Mouse (Mus musculus): ENCODE results near the gene Tac4. TPM values are rescaled to one million over a fixed set of nuclear protein-coding genes. Genes with fewer than 3 reads are reported as not detected.

Tac4 gene
- polyA plus RNA-seq, 1 experiment from 2014 or later = 0.14 TPM

GRCm38 (mm10) chr11:95252104-95252503 lies 9.2 kb upstream of the Tac4 start:
- no peak for ATAC-seq (replicated peaks; ENCODE audit: low FRiP score, low TSS enrichment, low read depth)
- H3K36me3 ChIP-seq (ENCODE audit: control insufficient read depth, insufficient read depth, low read length) = no peaks in the 10 kb centered on the region
- no peak overlapping the region for H3K9ac ChIP-seq (ENCODE audit: low read length)
- no peak overlapping the region for H3K27ac ChIP-seq (ENCODE audit: low read depth)
- no peaks in the 10 kb centered on the region for H3K4me1 ChIP-seq (replicated peaks; ENCODE audit: control insufficient read depth, insufficient read depth, low read length)
- no peak overlapping the region for H3K4me3 ChIP-seq (ENCODE audit: low read depth, low read length)
- H3K27me3 ChIP-seq (replicated peaks; ENCODE audit: control insufficient read depth, insufficient read depth, low read length) = no peaks in the 10 kb centered on the region
- H3K4me2 ChIP-seq (ENCODE audit: low read length) = no peak overlapping the region
- DNase-seq (ENCODE audit: low spot score) = no peak
- H3K9me3 ChIP-seq (ENCODE audit: control insufficient read depth, low read length) = no peaks in the 10 kb centered on the region
- 75% methylated on average over 6 of the region's 6 CpGs for WGBS

- H3K27me3 ChIP-seq (replicated peaks; ENCODE audit: control insufficient read depth, insufficient read depth, low read length) = no peaks in the 10 kb centered on the region
- H3K9me3 ChIP-seq (ENCODE audit: control insufficient read depth, low read length) = no peaks in the 10 kb centered on the region
- 83% methylated on average over 8 of the region's 8 CpGs for WGBS
- no peak for DNase-seq (ENCODE audit: low spot score)
- no peak overlapping the region for H3K9ac ChIP-seq (ENCODE audit: low read length)
- no peak overlapping the region for H3K27ac ChIP-seq (ENCODE audit: low read depth)
- H3K36me3 ChIP-seq (ENCODE audit: control insufficient read depth, insufficient read depth, low read length) = no peaks in the 10 kb centered on the region
- H3K4me1 ChIP-seq (replicated peaks; ENCODE audit: control insufficient read depth, insufficient read depth, low read length) = no peaks in the 10 kb centered on the region
- ATAC-seq (replicated peaks; ENCODE audit: low FRiP score, low TSS enrichment, low read depth) = no peak
- no peak overlapping the region for H3K4me2 ChIP-seq (ENCODE audit: low read length)
- no peak overlapping the region for H3K4me3 ChIP-seq (ENCODE audit: low read depth, low read length)
Measured at GRCm38 (mm10) chr11:95254165-95254564, 7.2 kb upstream of the Tac4 start.

GRCm38 (mm10) chr11:95255747-95256146 lies 5.6 kb upstream of the Tac4 start:
- H3K27me3 ChIP-seq (replicated peaks; ENCODE audit: control insufficient read depth, insufficient read depth, low read length) = no peaks in the 10 kb centered on the region
- H3K9ac ChIP-seq (ENCODE audit: low read length) = no peak overlapping the region
- no peak for DNase-seq (ENCODE audit: low spot score)
- no peaks in the 10 kb centered on the region for H3K36me3 ChIP-seq (ENCODE audit: control insufficient read depth, insufficient read depth, low read length)
- no peaks in the 10 kb centered on the region; the same call in 1 of the 2 replicates for H3K4me1 ChIP-seq (replicated peaks; ENCODE audit: control insufficient read depth, insufficient read depth, low read length)
- WGBS = 67% methylated on average over 6 of the region's 6 CpGs
- ATAC-seq (replicated peaks; ENCODE audit: low FRiP score, low TSS enrichment, low read depth) = no peak
- H3K9me3 ChIP-seq (ENCODE audit: control insufficient read depth, low read length) = no peaks in the 10 kb centered on the region
- no peak overlapping the region for H3K4me2 ChIP-seq (ENCODE audit: low read length)
- no peak overlapping the region for H3K27ac ChIP-seq (ENCODE audit: low read depth)
- H3K4me3 ChIP-seq (ENCODE audit: low read depth, low read length) = no peak overlapping the region

- ATAC-seq (replicated peaks; ENCODE audit: low FRiP score, low TSS enrichment, low read depth) = no peak
- WGBS = 53% methylated on average over 4 of the region's 4 CpGs
- H3K4me1 ChIP-seq (replicated peaks; ENCODE audit: control insufficient read depth, insufficient read depth, low read length) = no peaks in the 10 kb centered on the region; the same call in 1 of the 2 replicates
- DNase-seq (ENCODE audit: low spot score) = no peak
- no peaks in the 10 kb centered on the region for H3K36me3 ChIP-seq (ENCODE audit: control insufficient read depth, insufficient read depth, low read length)
- H3K9me3 ChIP-seq (ENCODE audit: control insufficient read depth, low read length) = no peaks in the 10 kb centered on the region
- H3K9ac ChIP-seq (ENCODE audit: low read length) = no peak overlapping the region
- no peak overlapping the region for H3K27ac ChIP-seq (ENCODE audit: low read depth)
- H3K27me3 ChIP-seq (replicated peaks; ENCODE audit: control insufficient read depth, insufficient read depth, low read length) = no peaks in the 10 kb centered on the region
- no peak overlapping the region; the same call in 1 of the 2 replicates for H3K4me3 ChIP-seq (ENCODE audit: low read depth, low read length)
- peak overlapping the region; percentile 90 for H3K4me2 ChIP-seq (ENCODE audit: low read length)
Measured at GRCm38 (mm10) chr11:95257930-95258329, 3.4 kb upstream of the Tac4 start.

- peak; percentile 91 for DNase-seq (ENCODE audit: low spot score)
- Histone ChIP-seq H3K27me3 (replicated peaks; ENCODE audit: control insufficient read depth, insufficient read depth, low read length) (no peaks in the 10 kb centered on the region), H3K9ac (ENCODE audit: low read length) (peak overlapping the region; percentile 76), H3K36me3 (ENCODE audit: control insufficient read depth, insufficient read depth, low read length) (no peaks in the 10 kb centered on the region), H3K4me3 (ENCODE audit: low read depth, low read length) (peak overlapping the region; percentile 59), H3K4me2 (ENCODE audit: low read length) (peak overlapping the region; percentile 90), H3K4me1 (replicated peaks; ENCODE audit: control insufficient read depth, insufficient read depth, low read length) (peaks cover 4% of the 10 kb centered on the region; the same call in 1 of the 2 replicates), H3K27ac (ENCODE audit: low read depth) (peak overlapping the region; percentile 67; the same call in 1 of the 2 replicates), H3K9me3 (ENCODE audit: control insufficient read depth, low read length) (no peaks in the 10 kb centered on the region)
- ATAC-seq (replicated peaks; ENCODE audit: low FRiP score, low TSS enrichment, low read depth) = peak; percentile 51
- WGBS = under 1% methylated on average over 26 of the region's 26 CpGs
Measured at GRCm38 (mm10) chr11:95258490-95258889, 2.8 kb upstream of the Tac4 start.

- Histone ChIP-seq H3K4me2 (ENCODE audit: low read length) (peak overlapping the region; percentile 90), H3K27ac (ENCODE audit: low read depth) (peak overlapping the region; percentile 67; the same call in 1 of the 2 replicates), H3K36me3 (ENCODE audit: control insufficient read depth, insufficient read depth, low read length) (no peaks in the 10 kb centered on the region), H3K27me3 (replicated peaks; ENCODE audit: control insufficient read depth, insufficient read depth, low read length) (no peaks in the 10 kb centered on the region), H3K9me3 (ENCODE audit: control insufficient read depth, low read length) (no peaks in the 10 kb centered on the region), H3K9ac (ENCODE audit: low read length) (peak overlapping the region; percentile 76), H3K4me3 (ENCODE audit: low read depth, low read length) (peak overlapping the region; percentile 59), H3K4me1 (replicated peaks; ENCODE audit: control insufficient read depth, insufficient read depth, low read length) (peaks cover 7% of the 10 kb centered on the region; the same call in 1 of the 2 replicates)
- peak; percentile 86 for ATAC-seq (replicated peaks; ENCODE audit: low FRiP score, low TSS enrichment, low read depth)
- WGBS = under 1% methylated on average over 72 of the region's 73 CpGs
- peak; percentile 99 for DNase-seq (ENCODE audit: low spot score)
Measured at GRCm38 (mm10) chr11:95259088-95259849, 2.1 kb upstream of the Tac4 start.

- no peak overlapping the region for H3K4me2 ChIP-seq (ENCODE audit: low read length)
- no peak overlapping the region for H3K9ac ChIP-seq (ENCODE audit: low read length)
- no peaks in the 10 kb centered on the region for H3K36me3 ChIP-seq (ENCODE audit: control insufficient read depth, insufficient read depth, low read length)
- H3K27me3 ChIP-seq (replicated peaks; ENCODE audit: control insufficient read depth, insufficient read depth, low read length) = no peaks in the 10 kb centered on the region
- H3K4me1 ChIP-seq (replicated peaks; ENCODE audit: control insufficient read depth, insufficient read depth, low read length) = peaks cover 7% of the 10 kb centered on the region; the same call in 1 of the 2 replicates
- ATAC-seq (replicated peaks; ENCODE audit: low FRiP score, low TSS enrichment, low read depth) = no peak
- H3K4me3 ChIP-seq (ENCODE audit: low read depth, low read length) = no peak overlapping the region
- H3K9me3 ChIP-seq (ENCODE audit: control insufficient read depth, low read length) = no peaks in the 10 kb centered on the region
- WGBS = 22% methylated on average over 11 of the region's 11 CpGs
- peak overlapping the region; percentile 81 for H3K27ac ChIP-seq (ENCODE audit: low read depth)
- peak; percentile 71 for DNase-seq (ENCODE audit: low spot score)
Measured at GRCm38 (mm10) chr11:95263816-95264454, 2.6 kb downstream of the Tac4 start.

- Histone ChIP-seq H3K36me3 (ENCODE audit: control insufficient read depth, insufficient read depth, low read length) (peaks cover 5% of the 10 kb centered on the region; the same call in 1 of the 2 replicates), H3K27ac (ENCODE audit: low read depth) (peak overlapping the region; percentile 81)
- 88% methylated on average over 4 of the region's 4 CpGs for WGBS
Measured at GRCm38 (mm10) chr11:95264455-95265013, 3.2 kb downstream of the Tac4 start.

More at GRCm38 (mm10) chr11:95264455-95265013, 3.2 kb downstream of the Tac4 start:
- no peaks in the 10 kb centered on the region for H3K27me3 ChIP-seq (replicated peaks; ENCODE audit: control insufficient read depth, insufficient read depth, low read length)
- H3K4me2 ChIP-seq (ENCODE audit: low read length) = no peak overlapping the region
- DNase-seq (ENCODE audit: low spot score) (no peak), ATAC-seq (replicated peaks; ENCODE audit: low FRiP score, low TSS enrichment, low read depth) (no peak)
- no peaks in the 10 kb centered on the region for H3K9me3 ChIP-seq (ENCODE audit: control insufficient read depth, low read length)
- H3K4me1 ChIP-seq (replicated peaks; ENCODE audit: control insufficient read depth, insufficient read depth, low read length) = peaks cover 7% of the 10 kb centered on the region; the same call in 1 of the 2 replicates
- no peak overlapping the region for H3K9ac ChIP-seq (ENCODE audit: low read length)
- H3K4me3 ChIP-seq (ENCODE audit: low read depth, low read length) = no peak overlapping the region

Measured in intestine, embryonic 14.5 days (tissue).